Mouse (Mus musculus) brain, embryonic 14.5 days (tissue): ENCODE measurements around the gene Fgf8.

ENCODE experiments used
- CTCF ChIP-seq: fragments of 200-500 bp; IDR thresholded peaks from 2 replicates; pipeline ENCODE4 v1.5.1; 2012; ENCODE audit warnings: inconsistent platforms, mild to moderate bottlenecking, moderate library complexity, borderline replicate concordance; ENCODE audit not compliant: insufficient read depth, insufficient read length; ENCODE audit errors: extremely low read depth
- POLR2A ChIP-seq: fragments of 200-500 bp; IDR thresholded peaks from 2 replicates; pipeline ENCODE4 v1.6.1; 2012; ENCODE audit warnings: mild to moderate bottlenecking, inconsistent platforms, borderline replicate concordance; ENCODE audit not compliant: poor library complexity, insufficient read depth, insufficient read length, severe bottlenecking; ENCODE audit errors: extremely low read depth

DNA sequence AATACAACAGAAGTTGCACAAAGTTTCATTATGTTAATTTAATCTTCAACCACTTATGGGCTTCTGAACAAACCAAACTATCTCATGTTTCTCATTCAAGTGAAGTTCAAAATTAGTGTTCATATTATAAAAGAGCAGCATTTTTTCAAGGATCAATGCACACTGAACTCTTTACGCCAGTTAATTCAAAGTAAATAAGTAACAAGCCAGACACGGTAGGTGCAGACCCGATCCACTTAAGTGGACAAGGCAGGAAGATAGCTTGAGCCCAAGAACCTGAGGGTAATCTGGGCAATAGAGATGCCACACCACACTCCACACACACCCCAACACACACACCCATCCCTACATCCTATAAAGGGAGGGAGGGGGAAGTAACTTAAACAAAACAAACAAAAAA, 10.8 kb upstream of the Fgf8 start:
- no peak for TF ChIP-seq CTCF
- TF ChIP-seq POLR2A, result no peak
